Comparison of ENCODE assay signal across 11 mouse cellular contexts in the genomic region with DNA sequence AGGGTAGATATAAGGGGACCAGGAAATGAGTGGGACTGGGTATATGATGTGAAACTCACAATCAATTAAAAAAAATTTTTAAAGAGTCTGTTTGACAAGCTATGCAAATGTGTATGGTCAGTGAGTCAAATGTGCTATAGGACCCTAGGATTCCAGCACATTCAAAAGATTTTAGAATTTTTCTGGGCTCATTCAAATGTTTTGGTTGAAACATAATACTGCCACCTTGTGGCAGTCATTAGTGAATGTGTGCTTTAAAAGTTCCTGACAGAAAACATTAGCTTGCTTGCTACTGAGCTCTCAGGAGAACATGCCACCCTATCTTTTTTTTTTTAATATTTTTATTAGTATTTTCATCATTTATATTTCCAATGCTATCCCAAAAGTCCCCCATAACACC. TPM values are rescaled to one million over a fixed set of nuclear protein-coding genes. Genes with fewer than 3 reads are reported as not detected.
A peak's percentile ranks its signal among the peaks of the same experiment; 100 is the strongest.
DNase-seq lines count a peak whose midpoint lies in the region; ATAC-seq lines count a peak whose summit lies in the region.
"Had no signal": no experiment of that assay in that cellular context is flagged by ENCODE, and none has a peak within 500 bp of the region (broad histone marks: within the 10 kb centered on the region; RNA-seq: fewer than 3 reads in every experiment).

No protein-coding gene starts in this region.

- no peaks in the 10 kb centered on the region for H3K4me1 ChIP-seq in hindbrain, embryonic 14.5 days (replicated peaks; ENCODE audit: control insufficient read depth, insufficient read depth, low read length)
- no peaks in the 10 kb centered on the region for H3K4me1 ChIP-seq in hindbrain, embryonic 10.5 days (replicated peaks)
- H3K4me1 ChIP-seq in midbrain, embryonic 14.5 days (ENCODE audit: control insufficient read depth, insufficient read depth, low read length) = no peaks in the 10 kb centered on the region
- no peaks in the 10 kb centered on the region for H3K4me1 ChIP-seq in midbrain, embryonic 16.5 days (ENCODE audit: control insufficient read depth, insufficient read depth, low read length)
- H3K4me1 ChIP-seq: neural tube, embryonic 15.5 days had no signal

- no peak overlapping the region for H3K9ac ChIP-seq in hindbrain, embryonic 14.5 days
- H3K9ac ChIP-seq in midbrain, embryonic 14.5 days (replicated peaks; ENCODE audit: low read length) = no peak overlapping the region
- H3K9ac ChIP-seq in midbrain, embryonic 16.5 days (ENCODE audit: low read depth, low read length) = no peak overlapping the region
- H3K9ac ChIP-seq: liver, embryonic 13.5 days; neural tube, embryonic 15.5 days had no signal

- H3K36me3 ChIP-seq in hindbrain, embryonic 14.5 days (replicated peaks; ENCODE audit: control insufficient read depth, insufficient read depth) = no peaks in the 10 kb centered on the region
- no peaks in the 10 kb centered on the region for H3K36me3 ChIP-seq in hindbrain, embryonic 10.5 days
- H3K36me3 ChIP-seq in midbrain, embryonic 14.5 days (ENCODE audit: control insufficient read depth, insufficient read depth, low read length) = no peaks in the 10 kb centered on the region
- no peaks in the 10 kb centered on the region for H3K36me3 ChIP-seq in midbrain, embryonic 16.5 days (ENCODE audit: control insufficient read depth, insufficient read depth, low read length)
- H3K36me3 ChIP-seq: liver, embryonic 13.5 days; neural tube, embryonic 15.5 days had no signal

- peak; percentile 65 for DNase-seq in hindbrain, embryonic 14.5 days (ENCODE audit: low spot score)
- no peak for DNase-seq in hindbrain, embryonic 10.5 days (ENCODE audit: low spot score)
- peak; percentile 80 for DNase-seq in midbrain, embryonic 14.5 days
- peak; percentile 66 for DNase-seq in adipocyte (ENCODE audit: low spot score)
- DNase-seq in telencephalon, adult 2 months (ENCODE audit: low read depth, low spot score) = peak; percentile 21
- DNase-seq in spleen, adult 12 weeks (ENCODE audit: low spot score) = no peak
- DNase-seq: liver, embryonic 13.5 days had no signal

- H3K4me3 ChIP-seq in hindbrain, embryonic 14.5 days (replicated peaks; ENCODE audit: low read length) = no peak overlapping the region
- no peak overlapping the region for H3K4me3 ChIP-seq in hindbrain, embryonic 10.5 days
- H3K4me3 ChIP-seq in midbrain, embryonic 14.5 days (replicated peaks; ENCODE audit: low read depth, low read length) = no peak overlapping the region
- H3K4me3 ChIP-seq in midbrain, embryonic 16.5 days (ENCODE audit: low read depth, low read length) = no peak overlapping the region
- H3K4me3 ChIP-seq: liver, embryonic 13.5 days; neural tube, embryonic 15.5 days had no signal

- no peak overlapping the region for H3K27ac ChIP-seq in hindbrain, embryonic 14.5 days
- no peak overlapping the region for H3K27ac ChIP-seq in hindbrain, embryonic 10.5 days
- H3K27ac ChIP-seq in midbrain, embryonic 14.5 days (replicated peaks; ENCODE audit: low read depth, low read length) = no peak overlapping the region
- no peak overlapping the region for H3K27ac ChIP-seq in midbrain, embryonic 16.5 days (ENCODE audit: low read length)
- H3K27ac ChIP-seq: liver, embryonic 13.5 days; neural tube, embryonic 15.5 days had no signal

- no peaks in the 10 kb centered on the region for H3K27me3 ChIP-seq in hindbrain, embryonic 14.5 days (ENCODE audit: control insufficient read depth, insufficient read depth, low read length)
- H3K27me3 ChIP-seq in hindbrain, embryonic 10.5 days (ENCODE audit: insufficient read depth, poor library complexity, severe bottlenecking) = no peaks in the 10 kb centered on the region
- no peaks in the 10 kb centered on the region for H3K27me3 ChIP-seq in midbrain, embryonic 14.5 days (ENCODE audit: control insufficient read depth, insufficient read depth, low read length)
- H3K27me3 ChIP-seq in midbrain, embryonic 16.5 days (ENCODE audit: control insufficient read depth, insufficient read depth, low read depth, low read length) = no peaks in the 10 kb centered on the region
- H3K27me3 ChIP-seq: liver, embryonic 13.5 days; neural tube, embryonic 15.5 days had no signal

- no peak for ATAC-seq in hindbrain, embryonic 14.5 days (ENCODE audit: low FRiP score)
- ATAC-seq in midbrain, embryonic 14.5 days (ENCODE audit: low FRiP score, low TSS enrichment) = no peak
- ATAC-seq in midbrain, embryonic 16.5 days = no peak

- H3K4me2 ChIP-seq in hindbrain, embryonic 14.5 days (replicated peaks) = no peak overlapping the region
- H3K4me2 ChIP-seq in midbrain, embryonic 14.5 days (ENCODE audit: low read length) = no peak overlapping the region
- H3K4me2 ChIP-seq in midbrain, embryonic 16.5 days (ENCODE audit: low read length) = no peak overlapping the region
- H3K4me2 ChIP-seq: liver, embryonic 13.5 days; neural tube, embryonic 15.5 days had no signal

- no peaks in the 10 kb centered on the region for H3K9me3 ChIP-seq in hindbrain, embryonic 14.5 days (ENCODE audit: control insufficient read depth, low read length)
- H3K9me3 ChIP-seq in hindbrain, embryonic 10.5 days = 0 out of 2 replicates have a peak, but pooled peaks cover 5% of the 10 kb centered on the region
- H3K9me3 ChIP-seq in midbrain, embryonic 14.5 days (ENCODE audit: control insufficient read depth, low read length) = no peaks in the 10 kb centered on the region
- no peaks in the 10 kb centered on the region for H3K9me3 ChIP-seq in midbrain, embryonic 16.5 days (replicated peaks; ENCODE audit: control insufficient read depth, low read length, poor library complexity, severe bottlenecking)
- H3K9me3 ChIP-seq: liver, embryonic 13.5 days; neural tube, embryonic 15.5 days had no signal

RNA-seq across cellular contexts. Expression of a gene that starts 5.6 kb away (rescaled TPM):
- polyA plus RNA-seq in hindbrain, embryonic 14.5 days (2014; fragmentation: Nextera tagmentation; extraction: Ambion mirVana) = not detected in 2 replicates
- not detected in 2 replicates for polyA plus RNA-seq in hindbrain, embryonic 10.5 days (2016; fragmentation: Nextera tagmentation; extraction: Ambion mirVana)
- polyA plus RNA-seq in midbrain, embryonic 14.5 days (2014; fragmentation: Nextera tagmentation; extraction: Ambion mirVana) = not detected in 2 replicates
- not detected in 2 replicates for polyA plus RNA-seq in midbrain, embryonic 16.5 days (2015; fragmentation: Nextera tagmentation; extraction: Ambion mirVana)
- polyA plus RNA-seq: frontal cortex, adult 2 months; intestine, embryonic 14.5 days; liver, embryonic 13.5 days; neural tube, embryonic 15.5 days had no signal

RNA-seq across cellular contexts. Expression of a gene that starts 10.4 kb away (rescaled TPM):
- polyA plus RNA-seq in hindbrain, embryonic 14.5 days (2014; fragmentation: Nextera tagmentation; extraction: Ambion mirVana) = 24.1 and 24.9 TPM in 2 replicates
- polyA plus RNA-seq in hindbrain, embryonic 10.5 days (2016; fragmentation: Nextera tagmentation; extraction: Ambion mirVana) = 15.6 and 21.0 TPM in 2 replicates
- 23.1 and 36.2 TPM in 2 replicates for polyA plus RNA-seq in midbrain, embryonic 14.5 days (2014; fragmentation: Nextera tagmentation; extraction: Ambion mirVana)
- 28.9 and 31.6 TPM in 2 replicates for polyA plus RNA-seq in midbrain, embryonic 16.5 days (2015; fragmentation: Nextera tagmentation; extraction: Ambion mirVana)

RNA-seq across cellular contexts. Expression of a gene that starts 47.0 kb away (rescaled TPM):
- 13.2 and 16.6 TPM in 2 replicates for polyA plus RNA-seq in hindbrain, embryonic 14.5 days (2014; fragmentation: Nextera tagmentation; extraction: Ambion mirVana)
- 2.9 and 3.5 TPM in 2 replicates for polyA plus RNA-seq in hindbrain, embryonic 10.5 days (2016; fragmentation: Nextera tagmentation; extraction: Ambion mirVana)
- 7.7 and 10.2 TPM in 2 replicates for polyA plus RNA-seq in midbrain, embryonic 14.5 days (2014; fragmentation: Nextera tagmentation; extraction: Ambion mirVana)
- 11.5 and 12.6 TPM in 2 replicates for polyA plus RNA-seq in midbrain, embryonic 16.5 days (2015; fragmentation: Nextera tagmentation; extraction: Ambion mirVana)

RNA-seq across cellular contexts. Expression of a gene that starts 52.5 kb away (rescaled TPM):
- 0.16 TPM in 1 of 2 replicates, not detected in the other for polyA plus RNA-seq in hindbrain, embryonic 14.5 days (2014; fragmentation: Nextera tagmentation; extraction: Ambion mirVana)
- polyA plus RNA-seq in hindbrain, embryonic 10.5 days (2016; fragmentation: Nextera tagmentation; extraction: Ambion mirVana) = 0.10 TPM in 1 of 2 replicates, not detected in the other
- not detected in 2 replicates for polyA plus RNA-seq in midbrain, embryonic 14.5 days (2014; fragmentation: Nextera tagmentation; extraction: Ambion mirVana)
- 0.18 TPM in 1 of 2 replicates, not detected in the other for polyA plus RNA-seq in midbrain, embryonic 16.5 days (2015; fragmentation: Nextera tagmentation; extraction: Ambion mirVana)
- polyA plus RNA-seq: liver, embryonic 13.5 days had no signal

Comparison
In these comparisons a context has a peak if more than half of its experiments do, and no peak if none do; other contexts are left out.
1. DNase-seq: peak in hindbrain, embryonic 14.5 days (single experiment), midbrain, embryonic 14.5 days (single experiment), adipocyte (single experiment) and telencephalon, adult 2 months (single experiment); none in hindbrain, embryonic 10.5 days (single experiment) and spleen, adult 12 weeks (single experiment).